Mouse (Mus musculus) monocyte, adult 5-6 weeks (primary cell): Measurements from ENCODE around the gene Kiz. TPM values are rescaled to one million over a fixed set of nuclear protein-coding genes. Genes with fewer than 3 reads are reported as not detected.

Source experiments
- ATAC-seq: fragments of 153-309, 156-312 bp; replicated peaks from 2 replicates; pipeline ENCODE4 v1.8.0; 2017; ENCODE audit warnings: mild to moderate bottlenecking; ENCODE audit not compliant: low TSS enrichment, insufficient number of reproducible peaks, severe bottlenecking, poor library complexity, low FRiP score
- total RNA-seq: library from RNA; stranded (forward); fragments of 200-1000, 200-491, 200-594 nt; gene quantifications from 3 replicates; pipeline ENCODE4 v1.2.3, GENCODE M21; 2017

Kiz gene
- total RNA-seq, 1 experiment from 2014 or later: 30.8 TPM

- no peak for ATAC-seq
These were observed 100.7 kb downstream of the Kiz start for GRCm38 (mm10) chr2:146956366-146956765.

GRCm38 (mm10) chr2:146958398-146958911 lies 102.8 kb downstream of the Kiz start:
- ATAC-seq: no peak

- ATAC-seq: peak; percentile 81
These were observed 103.5 kb downstream of the Kiz start for GRCm38 (mm10) chr2:146958951-146959821.

GRCm38 (mm10) chr2:146975024-146975423 lies 119.4 kb downstream of the Kiz start:
- ATAC-seq: no peak

- ATAC-seq: no peak
These were observed 119.9 kb downstream of the Kiz start for GRCm38 (mm10) chr2:146975453-146976028.

GRCm38 (mm10) chr2:146982786-146983185 lies 127.1 kb downstream of the Kiz start:
- no peak for ATAC-seq

GRCm38 (mm10) chr2:146984831-146985230 lies 129.2 kb downstream of the Kiz start:
- no peak for ATAC-seq

- ATAC-seq: no peak
These were observed 130.1 kb downstream of the Kiz start for GRCm38 (mm10) chr2:146985807-146986206.

- ATAC-seq: no peak
These were observed 130.8 kb downstream of the Kiz start for GRCm38 (mm10) chr2:146986429-146986828.

- no peak for ATAC-seq
These were observed 151.6 kb downstream of the Kiz start for GRCm38 (mm10) chr2:147007265-147007664.

GRCm38 (mm10) chr2:147009084-147009483 lies 153.4 kb downstream of the Kiz start:
- ATAC-seq: no peak

- ATAC-seq: peak; percentile 20; the same call in 1 of the 2 replicates
These were observed 154.5 kb downstream of the Kiz start for GRCm38 (mm10) chr2:147010141-147010540.

GRCm38 (mm10) chr2:147010952-147011351 lies 155.3 kb downstream of the Kiz start:
- ATAC-seq: no peak

- no peak for ATAC-seq
These were observed 155.9 kb downstream of the Kiz start for GRCm38 (mm10) chr2:147011474-147012140.

- no peak for ATAC-seq
These were observed 156.5 kb downstream of the Kiz start for GRCm38 (mm10) chr2:147012141-147012622.

GRCm38 (mm10) chr2:147012623-147013184 lies 157.0 kb downstream of the Kiz start, which contains the start of gene Xrn2:
TSS of gene Xrn2 (plus strand) at chr2:147012996.
- ATAC-seq: peak; percentile 89

GRCm38 (mm10) chr2:147013194-147013969 lies 157.7 kb downstream of the Kiz start:
- ATAC-seq: peak; percentile 29; the same call in 1 of the 2 replicates
